Mouse (Mus musculus): ENCODE data around the gene Ddx19b. TPM values are rescaled to one million over a fixed set of nuclear protein-coding genes. Genes with fewer than 3 reads are reported as not detected.
"Not testable (repeated sequence)": the region's sequence is repeated elsewhere in the genome, so short reads cannot be mapped to it uniquely, and the experiment has no call there.

Ddx19b gene
- total RNA-seq, 2 experiments from 2014 or later: 7.0 to 14.9 TPM

DNA sequence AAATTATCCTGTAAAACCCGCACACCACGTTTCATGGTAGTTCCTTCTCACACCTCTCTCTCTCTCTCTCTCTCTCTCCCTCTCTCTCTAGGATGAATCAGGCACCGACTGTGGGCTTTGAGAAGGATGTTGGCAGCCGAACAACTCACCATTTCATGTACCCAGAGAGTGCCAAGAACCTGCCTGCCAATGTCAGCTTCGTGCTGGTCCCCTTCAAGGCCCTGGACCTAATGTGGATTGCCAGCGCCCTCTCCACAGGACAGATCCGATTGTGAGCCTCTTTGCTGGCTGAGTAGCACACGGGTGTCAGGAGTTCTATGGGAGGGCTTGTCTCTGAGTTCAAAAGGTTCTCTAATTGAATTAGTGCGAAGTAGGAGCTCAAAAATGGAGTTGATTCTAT is 64.2 kb downstream of the Ddx19b start:
- no peak for ATAC-seq (replicated peaks; ENCODE audit: poor library complexity)

DNA sequence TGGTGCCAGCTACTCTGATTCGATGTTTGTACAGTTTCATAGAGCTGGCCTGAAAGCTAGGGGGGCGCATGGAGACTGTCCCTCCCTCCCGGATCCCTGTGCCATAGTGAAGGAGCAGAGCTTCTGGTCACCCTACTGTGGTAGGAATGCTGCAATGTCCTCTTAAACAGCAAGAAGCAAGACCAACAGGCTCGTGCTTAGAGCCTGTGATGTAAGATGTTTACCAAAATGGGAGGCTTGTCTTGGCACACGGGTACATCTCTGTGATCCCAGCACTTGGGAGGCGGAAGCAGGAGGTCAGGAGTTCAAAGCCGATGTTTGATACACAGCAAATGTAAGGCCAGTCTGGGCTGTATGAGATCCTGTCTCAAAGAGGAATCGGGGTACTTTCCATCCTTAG is 65.0 kb downstream of the Ddx19b start:
- no peak for ATAC-seq (replicated peaks; ENCODE audit: poor library complexity)

DNA sequence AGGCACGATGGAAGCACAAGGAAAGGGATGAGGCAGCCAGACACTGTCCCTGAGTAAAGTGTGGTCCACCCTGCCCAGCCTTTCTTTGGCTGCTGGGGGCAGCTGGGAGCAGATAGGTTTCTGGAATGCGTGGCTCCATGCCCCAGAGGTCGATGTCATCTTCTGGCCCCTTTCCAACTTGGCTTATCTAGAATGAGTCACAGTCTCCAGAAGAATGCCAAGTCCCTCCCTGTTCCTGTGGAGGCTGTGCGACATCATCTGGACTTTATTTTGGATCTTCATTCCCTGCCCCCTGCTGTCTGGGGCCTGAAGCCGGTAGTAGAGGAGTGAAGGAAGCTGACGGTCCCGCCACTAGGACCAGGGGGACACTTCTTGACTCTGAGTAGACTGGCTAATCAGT is 66.0 kb downstream of the Ddx19b start:
- ATAC-seq (replicated peaks; ENCODE audit: poor library complexity): peak; percentile 32

DNA sequence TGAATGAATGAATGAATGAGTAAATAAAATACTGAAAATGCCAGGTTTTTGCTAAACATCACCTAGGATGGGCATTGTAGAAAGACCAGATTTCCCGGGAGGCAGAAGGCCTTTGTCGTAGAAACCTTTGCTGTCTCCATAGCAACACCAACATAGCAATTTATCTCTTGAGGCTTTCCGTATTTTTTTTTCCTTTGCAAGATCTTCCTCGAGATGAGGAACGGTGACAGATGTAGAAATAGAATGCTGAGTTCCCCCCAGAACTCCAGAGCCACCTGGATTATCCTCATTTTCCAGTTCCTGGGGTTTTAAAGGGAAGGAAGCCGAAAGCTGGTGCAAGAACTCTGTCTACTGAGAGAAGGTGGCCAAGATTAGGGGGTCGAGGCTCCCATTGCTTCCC is 66.9 kb downstream of the Ddx19b start:
- no peak for ATAC-seq (replicated peaks; ENCODE audit: poor library complexity)

DNA sequence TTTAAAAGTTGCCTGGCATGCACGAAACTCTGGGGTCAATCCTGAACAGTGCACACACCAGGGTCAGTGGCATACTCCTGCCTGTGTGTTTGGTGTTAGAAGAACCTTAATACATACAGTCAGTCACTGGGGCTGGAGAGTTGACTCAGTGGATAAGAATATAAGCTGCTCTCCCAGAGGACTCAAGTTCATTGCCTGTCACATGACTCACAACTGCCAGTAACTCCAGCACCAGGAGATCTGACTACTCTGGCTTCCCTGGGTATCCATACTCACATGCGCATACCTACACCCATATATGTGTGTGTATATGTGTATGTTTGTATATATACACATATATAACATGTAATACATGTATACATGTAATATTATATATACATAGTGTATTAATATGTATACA is 68.5 kb downstream of the Ddx19b start:
- no peak for ATAC-seq (replicated peaks; ENCODE audit: poor library complexity)

DNA sequence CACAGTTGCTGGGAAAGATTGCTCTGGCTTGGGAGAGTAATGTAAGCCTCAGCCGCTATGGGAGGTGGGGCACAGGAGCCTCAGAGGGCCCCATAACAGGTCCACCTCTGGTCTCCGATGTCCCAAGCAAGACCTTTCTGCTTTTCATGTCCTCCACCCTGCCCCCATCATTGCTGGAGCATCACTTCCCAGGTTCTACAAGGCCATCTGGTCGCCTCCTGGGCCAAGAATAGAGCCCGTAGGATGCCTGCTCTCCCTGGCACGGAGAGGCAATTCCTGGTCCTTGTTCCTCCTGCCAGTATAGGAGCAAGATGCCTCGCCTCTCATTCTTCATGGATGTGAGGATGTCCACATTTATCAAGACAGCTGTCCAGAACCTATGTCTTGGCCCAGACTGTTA is 71.6 kb downstream of the Ddx19b start:
- ATAC-seq (replicated peaks; ENCODE audit: poor library complexity): no peak

DNA sequence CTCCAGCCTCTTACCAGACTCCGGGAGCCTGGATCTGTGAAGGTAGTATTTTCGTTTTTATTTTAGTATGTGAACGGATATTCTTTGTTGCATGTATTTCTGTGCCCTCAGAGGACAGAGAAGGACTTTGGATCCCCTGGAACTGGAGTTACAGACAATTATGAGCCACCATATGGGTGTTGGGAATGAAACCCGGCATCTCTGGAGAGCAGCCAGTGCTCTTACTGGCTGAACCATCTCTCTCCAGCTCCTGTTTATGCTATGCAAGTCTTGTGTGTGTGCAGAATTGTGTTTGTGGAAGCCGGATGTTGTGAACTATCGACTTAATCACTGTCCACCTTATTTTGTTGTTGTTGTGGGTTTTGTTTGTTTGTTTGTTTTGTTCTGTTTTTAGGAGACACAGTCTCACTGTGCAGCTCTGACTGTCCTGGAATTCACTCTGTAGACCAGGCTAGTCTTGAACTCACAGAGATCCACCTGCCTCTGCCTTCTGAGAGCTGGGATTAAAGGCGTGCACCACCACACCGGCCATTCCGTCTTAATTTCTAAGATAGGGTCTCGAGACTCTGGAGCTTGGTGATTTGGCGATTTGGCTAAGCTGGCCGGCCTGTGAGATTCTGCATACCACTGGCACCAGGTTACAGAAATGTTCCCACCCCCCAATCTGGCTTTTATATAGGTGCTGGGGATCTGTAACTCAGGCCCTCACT is 72.3 kb downstream of the Ddx19b start:
- ATAC-seq (replicated peaks; ENCODE audit: poor library complexity): no peak

DNA sequence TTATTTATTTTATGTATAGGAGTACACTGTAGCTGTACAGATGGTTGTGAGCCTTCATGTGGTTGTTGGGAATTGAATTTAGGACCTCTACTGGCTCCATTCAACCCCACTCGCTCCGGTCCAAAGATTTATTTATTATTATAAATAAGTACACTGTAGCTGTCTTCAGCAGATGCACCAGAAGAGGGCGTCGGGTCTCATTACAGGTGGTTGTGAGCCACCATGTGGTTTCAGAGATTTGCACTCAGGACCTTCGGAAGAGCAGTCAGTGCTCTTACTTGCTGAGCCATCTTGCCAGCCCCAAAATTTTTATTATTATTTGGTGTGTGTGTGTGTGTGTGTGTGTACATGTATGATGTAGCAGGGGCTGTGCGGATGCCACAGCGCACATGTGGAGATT is 73.0 kb downstream of the Ddx19b start:
- ATAC-seq (replicated peaks; ENCODE audit: poor library complexity): not testable (repeated sequence)

DNA sequence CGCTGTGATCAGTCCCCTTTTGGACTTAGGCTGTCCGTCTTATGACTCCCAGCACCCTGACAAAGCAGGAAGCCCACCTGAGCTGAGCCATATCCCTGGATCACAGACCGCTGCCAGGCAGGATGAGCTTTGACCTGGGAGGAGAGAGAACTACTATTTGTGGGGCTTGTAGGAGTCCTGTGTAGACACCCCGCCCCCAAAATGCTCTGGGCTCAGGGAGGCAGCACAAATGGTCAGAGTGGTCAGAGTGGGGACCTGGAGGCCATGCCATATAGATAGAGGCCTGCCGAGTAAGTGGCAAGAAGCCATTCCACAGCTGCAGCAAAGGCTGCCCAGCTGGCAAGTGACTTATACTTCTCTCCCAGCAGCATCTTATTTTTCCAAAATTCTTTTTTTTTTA is 73.4 kb downstream of the Ddx19b start:
- ATAC-seq (replicated peaks; ENCODE audit: poor library complexity): no peak

DNA sequence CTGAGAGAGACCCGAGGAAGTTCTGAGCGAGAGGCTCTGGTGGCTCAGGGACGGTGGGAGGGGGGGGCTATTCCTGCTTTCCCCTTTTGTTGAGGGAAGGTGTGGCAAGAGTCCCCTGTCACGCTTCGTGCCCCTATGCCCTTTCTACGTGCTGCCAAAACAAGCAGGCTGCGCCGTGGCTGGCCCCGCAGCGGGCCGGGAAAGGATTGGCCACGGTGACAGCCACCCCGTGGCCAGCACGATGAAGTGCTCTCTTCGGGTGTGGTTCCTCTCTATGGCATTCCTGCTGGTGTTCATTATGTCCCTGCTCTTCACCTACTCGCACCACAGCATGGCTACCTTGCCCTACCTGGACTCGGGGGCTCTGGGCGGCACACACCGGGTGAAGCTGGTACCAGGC is 74.1 kb downstream of the Ddx19b start:
- no peak for ATAC-seq (replicated peaks; ENCODE audit: poor library complexity)

DNA sequence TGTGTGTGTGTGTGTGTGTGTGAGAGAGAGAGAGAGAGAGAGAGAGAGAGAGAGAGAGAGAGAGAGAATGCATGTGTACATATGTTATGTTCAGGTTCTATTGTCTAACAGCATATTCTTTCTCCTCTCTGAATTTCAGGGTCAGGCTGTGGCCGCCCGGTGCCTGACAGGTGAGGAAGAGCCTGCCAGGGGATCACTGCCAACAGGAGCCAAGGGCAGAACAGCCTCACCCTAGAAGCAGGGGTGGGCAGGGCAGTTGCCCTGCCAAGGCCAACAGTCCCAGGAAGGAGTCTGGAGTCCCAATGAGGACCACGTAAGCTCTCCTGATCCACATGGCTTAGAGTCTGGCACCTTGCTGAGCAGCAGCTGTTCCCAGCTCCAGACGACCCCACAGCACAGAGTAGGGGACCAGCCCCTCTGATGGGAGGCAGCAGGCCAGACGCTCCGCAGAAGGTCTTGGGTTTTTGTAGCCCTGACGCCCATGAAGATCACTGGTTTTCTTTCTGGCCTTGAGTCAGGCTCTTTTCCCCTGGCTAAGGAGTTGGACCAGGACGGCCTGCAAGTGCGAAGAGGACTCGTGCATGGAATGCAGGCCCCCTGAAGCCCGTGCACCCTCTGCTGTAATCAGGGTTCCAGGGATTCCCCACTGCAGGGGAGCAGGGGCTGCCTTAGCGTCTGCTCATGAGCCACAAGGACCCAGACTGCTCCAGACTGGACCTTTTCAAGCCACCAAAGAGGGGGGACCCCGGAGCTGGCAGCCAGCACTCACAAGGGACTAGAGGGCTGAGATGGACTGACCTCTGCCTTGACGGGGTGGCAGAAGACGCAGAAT is 74.7 kb downstream of the Ddx19b start:
- ATAC-seq (replicated peaks; ENCODE audit: poor library complexity): no peak

DNA sequence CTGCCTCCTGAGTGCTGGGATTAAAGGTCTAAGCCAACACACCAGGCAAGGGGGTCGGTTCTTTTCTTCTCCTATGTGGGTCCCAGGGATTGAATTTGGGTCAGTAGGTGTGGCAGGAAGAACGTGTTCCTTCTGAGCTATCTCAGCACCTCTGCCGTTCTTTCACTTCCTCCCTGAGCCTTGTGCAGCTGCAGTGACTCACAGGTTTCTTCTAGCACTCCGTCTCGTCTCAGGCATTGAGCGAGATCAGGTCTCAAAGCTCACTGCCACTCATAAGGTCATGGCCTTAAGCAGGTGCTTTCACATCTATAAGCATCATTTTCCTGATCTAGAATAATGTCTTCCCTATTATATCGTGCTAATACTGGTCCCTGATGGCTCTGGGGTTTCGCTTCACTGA is 76.8 kb downstream of the Ddx19b start:
- ATAC-seq (replicated peaks; ENCODE audit: poor library complexity): peak; percentile 50

Other genes starting within 250 kb of the Ddx19b start
- gene Il34, start 225.8 kb downstream of the Ddx19b start, total RNA-seq (2015): not detected in 2 replicates
- gene Il34, start 225.8 kb downstream of the Ddx19b start, total RNA-seq (2017): not detected in 2 replicates
- 10.7 and 11.2 TPM in 2 replicates for gene Cog4, start 185.2 kb downstream of the Ddx19b start, total RNA-seq (2015)
- 27.7 and 30.7 TPM in 2 replicates for gene Cog4, start 185.2 kb downstream of the Ddx19b start, total RNA-seq (2017)
- 123 and 140 TPM in 2 replicates for gene Sf3b3, start 185.0 kb downstream of the Ddx19b start, total RNA-seq (2015)
- 162 and 197 TPM in 2 replicates for gene Sf3b3, start 185.0 kb downstream of the Ddx19b start, total RNA-seq (2017)
- gene Fuk, start 129.3 kb downstream of the Ddx19b start, total RNA-seq (2015): 2.6 and 3.0 TPM in 2 replicates
- gene Fuk, start 129.3 kb downstream of the Ddx19b start, total RNA-seq (2017): 3.0 and 6.0 TPM in 2 replicates
- 5.8 and 6.5 TPM in 2 replicates for gene St3gal2, start 111.8 kb downstream of the Ddx19b start, total RNA-seq (2015)
- gene St3gal2, start 111.8 kb downstream of the Ddx19b start, total RNA-seq (2017): 4.3 and 6.9 TPM in 2 replicates
- gene Ddx19a, start 34.0 kb downstream of the Ddx19b start, total RNA-seq (2015): 75.2 and 76.8 TPM in 2 replicates
- gene Ddx19a, start 34.0 kb downstream of the Ddx19b start, total RNA-seq (2017): 37.4 and 48.8 TPM in 2 replicates
- gene Aars, start 1.4 kb upstream of the Ddx19b start, total RNA-seq (2015): 12.8 and 15.5 TPM in 2 replicates
- gene Aars, start 1.4 kb upstream of the Ddx19b start, total RNA-seq (2017): 38.3 and 47.6 TPM in 2 replicates
- gene Exosc6, start 24.6 kb upstream of the Ddx19b start, total RNA-seq (2015): 21.2 and 23.0 TPM in 2 replicates
- gene Exosc6, start 24.6 kb upstream of the Ddx19b start, total RNA-seq (2017): 33.2 and 37.7 TPM in 2 replicates
- not detected in 2 replicates for gene Clec18a, start 60.7 kb upstream of the Ddx19b start, total RNA-seq (2015)
- gene Clec18a, start 60.7 kb upstream of the Ddx19b start, total RNA-seq (2017): not detected in 2 replicates
- gene Pdpr, start 62.9 kb upstream of the Ddx19b start, total RNA-seq (2015): 9.7 and 10.7 TPM in 2 replicates
- gene Pdpr, start 62.9 kb upstream of the Ddx19b start, total RNA-seq (2017): 15.0 and 22.2 TPM in 2 replicates
- gene Glg1, start 227.5 kb upstream of the Ddx19b start, total RNA-seq (2015): 43.0 and 47.1 TPM in 2 replicates
- gene Glg1, start 227.5 kb upstream of the Ddx19b start, total RNA-seq (2017): 41.0 and 46.7 TPM in 2 replicates